Mouse (Mus musculus) forebrain, embryonic 15.5 days (tissue): ENCODE data around the gene Sugct. TPM values are rescaled to one million over a fixed set of nuclear protein-coding genes. Genes with fewer than 3 reads are reported as not detected.
"Not testable (repeated sequence)": the region's sequence is repeated elsewhere in the genome, so short reads cannot be mapped to it uniquely, and the experiment has no call there.

Experiments used
- ATAC-seq: fragments of 200-750 bp; cut with Nextera tagmentation; replicated peaks from 2 replicates; pipeline ENCODE4 v1.8.0; 2017; ENCODE audit warnings: mild to moderate bottlenecking, moderate TSS enrichment, moderate library complexity
- H3K27ac ChIP-seq: fragments of 300-500 bp; sonication (generic); replicated peaks from 2 replicates; pipeline ENCODE4 v1.5.1; 2015; ENCODE audit warnings: mild to moderate bottlenecking, inconsistent platforms
- H3K27me3 ChIP-seq: fragments of 300-500 bp; sonication (generic); 2 replicates; pipeline ENCODE4 v1.6.1; 2015; ENCODE audit warnings: inconsistent platforms
- H3K36me3 ChIP-seq: fragments of 300-500 bp; sonication (generic); 2 replicates; pipeline ENCODE4 v1.6.1; 2015; ENCODE audit warnings: mild to moderate bottlenecking, inconsistent platforms
- H3K4me1 ChIP-seq: fragments of 300-500 bp; sonication (generic); 2 replicates; pipeline ENCODE4 v1.6.1; 2015; ENCODE audit warnings: inconsistent platforms
- H3K4me2 ChIP-seq: fragments of 300-500 bp; sonication (generic); replicated peaks from 2 replicates; pipeline ENCODE4 v1.6.1; 2015; ENCODE audit warnings: mild to moderate bottlenecking, inconsistent platforms
- H3K4me3 ChIP-seq: fragments of 300-500 bp; sonication (generic); 2 replicates; pipeline ENCODE4 v1.5.1; 2015; ENCODE audit warnings: mild to moderate bottlenecking, inconsistent platforms
- H3K9ac ChIP-seq: fragments of 300-500 bp; sonication (generic); replicated peaks from 2 replicates; pipeline ENCODE4 v1.6.1; 2015; ENCODE audit warnings: mild to moderate bottlenecking, inconsistent platforms
- H3K9me3 ChIP-seq: fragments of 300-500 bp; sonication (generic); 2 replicates; pipeline ENCODE4 v1.6.1; 2016; ENCODE audit warnings: inconsistent platforms
- WGBS: fragments of 180-500 bp; shearing (Covaris S2); methylation state at CpG from one replicate; pipeline ENCODE4 v1.1.7; 2015; ENCODE audit warnings: mixed read lengths; 5-methylcytosine and 5-hydroxymethylcytosine counted together
- polyA plus RNA-seq: library from polyadenylated mRNA; unstranded; fragments of >200 nt; fragmentation: Nextera tagmentation; extraction: Ambion mirVana; gene quantifications from 2 replicates; pipeline ENCODE4 v1.2.1, GENCODE M21; 2015

Sugct gene
- polyA plus RNA-seq, 1 experiment from 2014 or later: 2.4 TPM

GRCm38 (mm10) chr13:16830291-16830690 lies 865.1 kb downstream of the Sugct start:
- ATAC-seq, H3K36me3 ChIP-seq, H3K4me3 ChIP-seq, H3K27me3 ChIP-seq, H3K4me1 ChIP-seq, H3K4me2 ChIP-seq, H3K9ac ChIP-seq, H3K27ac ChIP-seq, H3K9me3 ChIP-seq: not testable (repeated sequence)
- 23% methylated on average over 6 of the region's 6 CpGs for WGBS

GRCm38 (mm10) chr13:16829589-16829988 lies 865.8 kb downstream of the Sugct start:
- no peak overlapping the region for H3K27ac ChIP-seq
- H3K4me3 ChIP-seq: no peak overlapping the region
- no peaks in the 10 kb centered on the region for H3K27me3 ChIP-seq
- H3K4me1 ChIP-seq: no peaks in the 10 kb centered on the region
- WGBS: 47% methylated on average over 2 of the region's 2 CpGs
- H3K9ac ChIP-seq: no peak overlapping the region
- ATAC-seq: no peak
- no peaks in the 10 kb centered on the region for H3K36me3 ChIP-seq
- H3K9me3 ChIP-seq: no peaks in the 10 kb centered on the region
- H3K4me2 ChIP-seq: no peak overlapping the region

- no peak overlapping the region for H3K9ac ChIP-seq
- no peak overlapping the region for H3K27ac ChIP-seq
- H3K36me3 ChIP-seq: no peaks in the 10 kb centered on the region
- H3K27me3 ChIP-seq: no peaks in the 10 kb centered on the region
- ATAC-seq: no peak
- H3K4me2 ChIP-seq: no peak overlapping the region
- no peaks in the 10 kb centered on the region for H3K9me3 ChIP-seq
- WGBS: 64% methylated on average over 6 of the region's 6 CpGs
- H3K4me3 ChIP-seq: no peak overlapping the region
- no peaks in the 10 kb centered on the region for H3K4me1 ChIP-seq
These were observed 869.7 kb downstream of the Sugct start for GRCm38 (mm10) chr13:16825619-16826018.

- Histone ChIP-seq H3K27ac (no peak overlapping the region), H3K4me2 (no peak overlapping the region), H3K27me3 (no peaks in the 10 kb centered on the region), H3K9ac (no peak overlapping the region), H3K9me3 (no peaks in the 10 kb centered on the region), H3K4me3 (no peak overlapping the region), H3K4me1 (no peaks in the 10 kb centered on the region), H3K36me3 (no peaks in the 10 kb centered on the region)
- 90% methylated on average over 4 of the region's 4 CpGs for WGBS
- no peak for ATAC-seq
These were observed 873.6 kb downstream of the Sugct start for GRCm38 (mm10) chr13:16821785-16822184.

- ATAC-seq: no peak
- Histone ChIP-seq H3K4me3 (no peak overlapping the region), H3K36me3 (no peaks in the 10 kb centered on the region), H3K9ac (no peak overlapping the region), H3K4me2 (no peak overlapping the region), H3K9me3 (no peaks in the 10 kb centered on the region), H3K4me1 (no peaks in the 10 kb centered on the region), H3K27ac (no peak overlapping the region), H3K27me3 (no peaks in the 10 kb centered on the region)
- 78% methylated on average over 6 of the region's 6 CpGs for WGBS
These were observed 877.9 kb downstream of the Sugct start for GRCm38 (mm10) chr13:16817471-16817870.

- no peaks in the 10 kb centered on the region for H3K27me3 ChIP-seq
- no peaks in the 10 kb centered on the region for H3K4me1 ChIP-seq
- no peak for ATAC-seq
- no peak overlapping the region for H3K27ac ChIP-seq
- no peak overlapping the region for H3K4me2 ChIP-seq
- H3K9me3 ChIP-seq: no peaks in the 10 kb centered on the region
- WGBS: 84% methylated on average over 5 of the region's 5 CpGs
- no peaks in the 10 kb centered on the region for H3K36me3 ChIP-seq
- H3K4me3 ChIP-seq: no peak overlapping the region
- H3K9ac ChIP-seq: no peak overlapping the region
These were observed 878.6 kb downstream of the Sugct start for GRCm38 (mm10) chr13:16816747-16817146.

- H3K9ac ChIP-seq: no peak overlapping the region
- WGBS: 91% methylated on average over 2 of the region's 2 CpGs
- no peak overlapping the region for H3K4me2 ChIP-seq
- no peaks in the 10 kb centered on the region for H3K27me3 ChIP-seq
- no peak overlapping the region for H3K27ac ChIP-seq
- no peaks in the 10 kb centered on the region for H3K9me3 ChIP-seq
- H3K4me1 ChIP-seq: no peaks in the 10 kb centered on the region
- H3K4me3 ChIP-seq: no peak overlapping the region
- no peak for ATAC-seq
- H3K36me3 ChIP-seq: no peaks in the 10 kb centered on the region
These were observed 883.1 kb downstream of the Sugct start for GRCm38 (mm10) chr13:16812268-16812667.

Other genes starting within 250 kb of the Sugct start
- 50.5 and 51.9 TPM in 2 replicates for gene Mplkip, start 361 bp downstream of the Sugct start, polyA plus RNA-seq
- 19.6 and 19.7 TPM in 2 replicates for gene Cdk13, start 109.5 kb upstream of the Sugct start, polyA plus RNA-seq
- gene Rala, start 248.7 kb upstream of the Sugct start, polyA plus RNA-seq: 215 and 222 TPM in 2 replicates